Mouse (Mus musculus): Measurements from ENCODE around the gene Adck1.
"Not testable (repeated sequence)": the region's sequence is repeated elsewhere in the genome, so short reads cannot be mapped to it uniquely, and the experiment has no call there.

Gene Adck1

DNA sequence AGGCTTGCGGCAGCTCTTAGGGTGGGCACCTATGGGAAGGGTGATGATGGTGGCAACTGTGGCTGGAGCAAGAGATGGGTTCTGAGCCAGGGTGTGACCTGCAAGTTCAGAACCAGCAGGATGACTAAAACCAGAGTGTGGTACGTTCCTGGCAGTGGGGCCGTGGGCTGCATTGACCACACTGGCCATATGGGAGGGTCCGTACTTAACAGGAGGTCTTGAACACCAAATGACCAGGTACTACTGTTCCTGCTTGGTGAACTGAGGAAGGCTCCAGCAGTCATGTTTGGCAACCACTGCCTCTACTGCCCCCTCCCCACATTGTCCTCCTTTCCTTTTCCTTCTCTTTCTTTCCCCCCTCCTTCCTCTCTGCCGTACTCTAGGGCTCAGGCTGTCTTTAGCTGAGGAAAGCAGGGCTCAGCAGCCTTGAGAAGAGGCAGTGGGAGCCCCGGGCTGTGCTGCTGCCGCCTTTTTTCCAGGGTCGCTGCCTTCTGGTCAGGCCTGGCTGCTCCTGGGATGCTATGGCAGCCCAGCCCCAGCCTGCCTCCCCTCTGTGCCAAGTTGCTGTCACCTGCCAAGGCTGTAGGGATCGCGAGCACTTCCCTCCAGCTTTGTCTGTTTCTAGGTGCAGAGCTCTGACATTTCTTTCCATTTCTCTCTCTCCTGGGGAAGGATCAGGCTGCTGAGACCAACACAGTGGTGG is 103.4 kb downstream of the Adck1 start:
- POLR2A ChIA-PET, result interaction anchor here in 1 of 4 experiments (0.6 kb wide), 1 partner anchor 1099 kb away, joined by 3 read pairs; no protein-coding TSS in a partner anchor
- CTCF ChIA-PET, result no interaction called here

DNA sequence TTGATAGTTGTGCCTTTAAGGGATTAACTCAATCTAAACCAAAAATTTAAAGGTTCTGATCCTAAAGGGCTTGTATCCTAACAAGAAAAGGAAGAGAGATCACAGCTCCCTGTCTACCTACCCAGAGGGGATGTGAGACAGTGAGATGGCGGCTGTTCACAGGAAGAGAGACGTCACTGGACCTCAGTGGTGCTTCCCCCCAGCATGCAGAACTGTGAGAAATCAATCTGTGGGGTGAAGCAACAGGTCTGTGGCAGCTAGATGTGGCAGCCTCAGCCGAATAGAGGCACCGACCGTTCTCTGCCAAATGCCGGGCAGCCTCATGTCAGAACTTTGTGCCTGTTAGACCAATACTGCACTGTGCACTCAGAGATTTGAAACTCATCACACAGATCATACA is 106.4 kb downstream of the Adck1 start:
- ChIA-PET CTCF (no interaction called here), POLR2A (interaction anchor here in 1 of 4 experiments (0.6 to 0.7 kb wide), 2 partner anchors 12 to 20 kb away, joined by 3 read pairs; no protein-coding TSS in a partner anchor)

DNA sequence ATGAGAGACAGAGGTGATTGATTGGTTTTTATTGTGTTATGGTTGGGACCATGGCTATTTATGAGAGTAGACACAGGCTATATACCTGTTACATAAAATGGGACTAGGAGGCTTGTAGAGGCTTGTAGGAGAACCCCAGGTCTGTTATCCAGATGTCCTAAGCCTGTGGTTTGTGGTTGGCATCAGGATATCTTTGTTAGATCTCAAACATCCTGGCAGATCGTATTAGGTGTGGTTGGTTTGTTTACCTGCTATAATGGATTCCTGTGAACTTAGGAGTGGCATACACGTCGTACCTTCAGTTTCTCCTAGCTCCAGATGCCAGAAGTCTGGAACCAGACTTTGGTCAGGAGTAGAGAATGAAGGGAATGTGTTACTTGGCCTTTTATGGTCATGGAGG is 106.9 kb downstream of the Adck1 start:
- ChIA-PET POLR2A (no interaction called here), CTCF (no interaction called here)

DNA sequence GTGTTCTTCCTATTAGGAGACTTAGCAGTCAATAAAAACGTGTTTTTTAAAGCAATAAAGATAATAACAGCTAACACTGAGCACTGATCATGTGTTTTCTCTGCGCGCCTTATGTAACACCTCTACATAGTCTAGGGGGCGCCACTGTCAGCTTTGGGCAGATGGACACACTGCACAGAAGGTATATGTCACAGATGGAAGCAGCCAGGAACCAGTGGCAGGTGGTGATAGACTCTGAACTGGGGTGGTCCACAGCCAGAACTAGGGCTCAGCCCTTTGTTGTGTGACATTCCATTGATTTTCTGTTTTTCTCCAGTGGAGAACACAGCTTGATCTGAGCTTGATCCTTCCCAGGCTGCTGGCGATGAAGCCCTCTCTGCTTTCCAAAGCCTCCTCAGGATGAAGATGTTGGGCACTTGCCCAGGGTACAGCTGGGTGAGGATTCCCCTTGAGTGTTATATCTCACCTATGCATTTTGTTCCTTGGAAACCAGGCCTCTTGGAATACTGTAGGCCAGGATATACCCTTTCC is 107.6 kb downstream of the Adck1 start:
- CTCF ChIA-PET, result no interaction called here
- POLR2A ChIA-PET, result no interaction called here

DNA sequence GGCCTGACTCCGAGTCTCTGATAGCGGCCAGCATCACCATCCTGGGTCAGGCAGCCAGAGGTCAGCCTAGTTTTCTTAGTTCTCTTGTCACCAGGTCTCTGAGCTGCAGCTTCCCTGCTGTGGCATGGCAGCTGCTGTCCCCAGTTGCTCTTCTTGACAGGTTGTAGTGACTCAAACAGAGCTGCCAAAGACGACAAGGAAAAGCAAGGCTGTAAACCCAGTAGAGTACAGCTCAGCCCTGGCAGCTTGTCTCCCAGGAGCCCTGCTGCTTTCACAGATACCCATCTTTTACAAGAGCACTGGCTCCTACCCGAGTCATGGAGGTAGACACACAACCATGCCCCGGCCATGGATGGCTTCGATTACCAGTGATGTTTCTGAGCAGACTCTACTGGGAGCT is 108.3 kb downstream of the Adck1 start:
- CTCF ChIA-PET, result no interaction called here
- POLR2A ChIA-PET, result no interaction called here

DNA sequence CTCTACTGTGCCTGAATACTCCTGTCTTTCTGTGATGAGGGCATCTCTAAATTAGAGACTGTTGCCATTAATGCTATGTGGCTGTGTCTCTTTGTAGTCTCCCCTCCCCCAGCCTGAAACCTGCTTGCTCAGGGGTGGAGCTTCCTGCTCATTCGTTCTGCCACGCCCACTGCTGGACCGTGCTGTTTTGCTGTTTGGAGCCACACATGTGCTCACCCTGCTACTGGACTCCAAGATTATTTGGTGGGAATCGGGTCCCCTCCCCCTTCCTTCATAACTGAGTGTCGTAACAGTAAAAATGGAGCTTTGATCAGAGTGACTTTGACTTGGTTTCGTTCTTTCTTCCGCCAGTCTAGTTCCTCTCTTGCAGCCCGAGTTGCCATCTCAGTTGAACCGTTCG is 111.5 kb downstream of the Adck1 start:
- POLR2A ChIA-PET, result not testable (repeated sequence)

DNA sequence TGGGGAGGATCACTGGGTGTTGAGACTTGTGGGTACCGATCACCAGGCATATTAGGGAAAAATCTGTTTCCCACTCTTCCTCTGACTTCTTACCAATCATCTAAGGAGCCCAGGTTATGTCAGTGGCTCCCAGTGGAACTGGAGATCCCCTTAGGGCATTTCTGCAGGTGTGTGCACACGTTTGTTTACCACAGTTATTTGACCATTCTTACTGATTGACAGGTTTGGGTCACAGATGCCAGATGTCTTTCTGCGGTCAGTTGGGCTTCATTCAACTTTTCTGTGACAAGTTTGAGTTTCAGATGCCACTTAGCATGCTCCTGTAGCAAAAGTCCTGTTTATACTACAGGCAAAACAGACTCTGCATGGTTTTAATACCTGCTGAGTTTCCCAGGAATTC is 112.5 kb downstream of the Adck1 start:
- ChIA-PET POLR2A (no interaction called here), CTCF (no interaction called here)

More for the DNA sequence above, 111.5 kb downstream of the Adck1 start:
- CTCF ChIA-PET, result not testable (repeated sequence)

DNA sequence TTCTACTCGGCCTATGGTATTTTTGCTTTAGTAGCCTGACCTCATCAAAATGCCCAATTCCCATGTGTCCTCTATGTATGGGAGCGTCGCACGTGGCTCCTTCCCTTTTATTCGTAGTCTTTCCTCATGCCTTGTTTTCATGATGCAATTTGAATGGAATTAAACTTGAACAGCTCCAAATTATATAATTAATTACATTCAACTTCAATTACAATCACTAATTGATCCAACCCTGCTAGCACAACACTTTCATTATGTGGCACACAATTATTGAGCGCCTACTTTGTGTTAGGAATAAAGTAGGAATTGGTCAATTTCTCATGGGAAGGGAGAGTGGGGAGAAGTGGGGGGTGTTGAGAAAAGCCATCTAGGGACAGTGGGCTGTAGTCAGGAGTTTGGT is 113.4 kb downstream of the Adck1 start:
- ChIA-PET CTCF (no interaction called here), POLR2A (no interaction called here)

DNA sequence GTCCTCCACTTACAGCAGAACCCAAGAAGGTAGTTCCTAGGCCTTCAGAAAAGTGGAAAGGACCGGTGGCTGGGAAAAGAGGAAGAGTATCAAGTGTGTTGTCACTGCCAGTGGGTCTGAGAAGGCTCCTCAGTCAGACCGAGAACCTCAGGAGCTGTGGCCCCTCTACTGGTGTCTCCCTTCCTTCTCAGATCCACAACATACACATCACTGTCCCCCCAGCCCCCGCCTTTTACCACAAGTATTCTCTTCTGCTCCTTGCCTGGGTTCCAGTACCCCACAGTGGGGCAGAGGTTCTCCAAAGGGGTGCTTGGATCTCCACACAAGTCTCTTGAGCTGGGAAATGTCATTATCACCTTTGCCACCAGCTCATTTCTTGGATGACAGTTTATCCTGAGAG is 115.5 kb downstream of the Adck1 start:
- ChIA-PET CTCF (no interaction called here), POLR2A (interaction anchor here in 1 of 4 experiments (1.3 kb wide), 1 partner anchor 18 kb away, joined by 3 read pairs; no protein-coding TSS in a partner anchor)

DNA sequence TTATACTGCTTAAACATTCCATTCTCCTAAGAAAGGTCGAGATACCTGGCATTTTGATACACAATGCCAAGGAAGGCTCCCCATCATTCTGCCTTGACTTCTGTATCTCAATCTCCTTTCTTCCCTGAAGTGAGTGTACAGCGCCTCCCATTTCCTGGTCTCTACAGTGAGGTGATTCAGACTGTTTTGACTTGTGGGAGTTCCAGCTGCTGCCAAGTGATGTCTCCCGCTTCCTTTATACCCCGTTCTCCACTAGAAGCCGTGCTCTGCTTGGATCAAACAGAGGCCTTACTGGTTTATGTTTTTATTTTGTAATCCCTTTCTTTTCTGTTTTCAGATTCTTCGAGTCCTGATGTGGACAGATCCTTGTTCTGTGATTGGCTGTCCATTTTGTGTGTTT is 116.3 kb downstream of the Adck1 start:
- ChIA-PET POLR2A (no interaction called here), CTCF (no interaction called here)

DNA sequence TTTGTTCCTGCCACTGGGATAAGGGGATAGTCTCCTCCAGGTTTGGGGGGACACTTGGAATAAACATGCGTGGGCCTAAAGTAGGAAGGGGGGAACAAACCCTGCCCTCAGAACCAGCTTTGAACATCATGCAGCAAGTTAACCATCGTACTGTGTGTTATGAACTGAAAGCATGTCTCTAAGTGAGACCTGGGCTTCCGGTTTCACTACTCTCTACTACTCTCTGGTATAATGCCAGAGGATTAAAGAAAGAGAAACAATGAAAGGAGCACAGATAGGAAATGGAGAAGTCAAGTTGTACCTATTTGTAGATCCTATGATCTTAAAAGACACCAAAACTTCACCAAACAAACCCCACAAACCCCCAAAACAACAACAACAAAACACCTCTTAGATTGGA is 121.3 kb downstream of the Adck1 start:
- ChIA-PET CTCF (no interaction called here), POLR2A (no interaction called here)

DNA sequence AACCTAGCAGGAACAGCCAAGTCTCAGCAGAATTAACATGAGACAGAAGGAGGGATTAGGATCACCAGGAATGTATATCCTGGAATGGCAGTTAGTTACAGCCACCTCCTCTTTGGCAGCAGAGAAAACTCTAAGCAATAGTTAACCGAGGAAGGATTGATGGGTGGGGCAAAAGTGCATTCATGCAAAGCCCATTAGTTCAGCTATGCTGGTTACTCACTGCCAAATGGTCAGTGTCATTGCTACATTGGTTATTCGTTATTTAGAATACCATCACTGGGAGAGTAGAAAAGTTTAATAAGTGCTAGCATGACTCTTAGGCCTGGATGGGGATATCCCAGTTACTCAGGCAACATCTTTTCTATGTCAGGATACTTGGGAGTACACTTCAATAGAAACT is 130.5 kb downstream of the Adck1 start:
- POLR2A ChIA-PET, result no interaction called here
- CTCF ChIA-PET, result no interaction called here
